Mouse (Mus musculus) lung, adult 2 months (tissue): Measurements from ENCODE around the gene Klrc2.

Experiments used
- CTCF ChIP-seq: fragments of 200-500 bp; IDR thresholded peaks from 2 replicates; pipeline ENCODE4 v1.5.1; 2011; ENCODE audit warnings: mild to moderate bottlenecking, low read length, control low read depth; ENCODE audit not compliant: insufficient read depth
- POLR2A ChIP-seq: fragments of 200-500 bp; IDR thresholded peaks from 2 replicates; pipeline ENCODE4 v1.6.1; 2011; ENCODE audit warnings: low read depth, mild to moderate bottlenecking, control low read depth, low read length, borderline replicate concordance; ENCODE audit errors: extremely low read depth

GRCm38 (mm10) chr6:129608372-129608771 lies 52.1 kb downstream of the Klrc2 start:
- no peak for TF ChIP-seq CTCF
- no peak for TF ChIP-seq POLR2A
